Mouse (Mus musculus): ENCODE results near the gene Hexb. TPM values are rescaled to one million over a fixed set of nuclear protein-coding genes. Genes with fewer than 3 reads are reported as not detected.

Gene Hexb
- polyA plus RNA-seq, 1 experiment from 2014 or later = 32.8 TPM

DNA sequence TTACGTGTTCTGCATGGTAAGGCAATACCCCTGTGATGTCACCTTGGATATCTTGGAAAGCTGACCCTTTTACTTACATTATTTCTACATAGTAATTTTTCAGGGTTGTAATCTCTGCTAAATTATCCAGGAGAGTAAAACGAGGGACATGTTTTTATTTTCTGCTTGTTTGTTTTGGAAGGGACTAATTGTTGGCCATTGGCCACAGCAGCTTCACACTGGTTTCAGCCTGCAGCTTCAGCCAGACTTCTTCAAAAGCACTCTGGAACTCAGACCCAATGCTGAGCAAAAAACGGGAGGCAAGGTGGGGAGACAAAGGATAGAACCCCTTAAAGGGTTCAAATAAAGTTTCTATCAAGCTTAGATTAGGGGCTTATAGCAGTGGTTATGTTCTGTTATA lies 31.9 kb upstream of the Hexb start:
- no peak for ATAC-seq
- H3K36me3 ChIP-seq (ENCODE audit: control insufficient read depth, insufficient read depth) = no peaks in the 10 kb centered on the region
- no peaks in the 10 kb centered on the region for H3K9me3 ChIP-seq (ENCODE audit: control insufficient read depth, low read length)
- H3K27me3 ChIP-seq (replicated peaks; ENCODE audit: control insufficient read depth, insufficient read depth, low read length) = no peaks in the 10 kb centered on the region
- whole genome bisulfite sequencing = 66% methylated on average over 3 of the region's 3 CpGs
- peaks cover 4% of the 10 kb centered on the region; the same call in 1 of the 2 replicates for H3K4me1 ChIP-seq (replicated peaks; ENCODE audit: control insufficient read depth, insufficient read depth, low read length)
- H3K27ac ChIP-seq (ENCODE audit: low read length) = no peak overlapping the region
- H3K4me2 ChIP-seq (ENCODE audit: low read length) = no peak overlapping the region
- no peak overlapping the region for H3K4me3 ChIP-seq (replicated peaks; ENCODE audit: low read length)
- H3K9ac ChIP-seq (replicated peaks; ENCODE audit: low read depth, low read length) = no peak overlapping the region

DNA sequence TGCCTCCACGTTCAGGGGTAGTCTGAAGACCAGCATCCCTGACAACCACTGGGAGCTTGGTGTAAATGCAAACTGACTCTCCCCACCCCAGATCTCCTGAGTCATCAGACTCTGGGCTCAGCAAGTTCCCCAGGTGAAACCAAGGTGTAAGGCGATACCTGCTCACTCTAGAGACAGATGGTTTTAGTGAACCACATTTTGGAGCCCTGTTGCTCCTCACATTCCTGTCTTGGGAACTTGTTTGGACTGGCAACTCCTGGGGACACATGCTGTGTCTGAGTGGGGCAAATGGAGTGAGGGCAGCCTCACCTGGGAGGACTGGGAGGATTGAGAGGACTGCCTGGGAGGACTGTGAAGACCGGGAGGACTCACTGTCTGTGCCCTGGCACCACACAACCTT lies 29.6 kb upstream of the Hexb start:
- no peak for ATAC-seq
- H3K4me3 ChIP-seq (replicated peaks; ENCODE audit: low read length) = no peak overlapping the region
- H3K4me2 ChIP-seq (ENCODE audit: low read length) = no peak overlapping the region
- H3K27ac ChIP-seq (ENCODE audit: low read length) = no peak overlapping the region
- no peaks in the 10 kb centered on the region for H3K27me3 ChIP-seq (replicated peaks; ENCODE audit: control insufficient read depth, insufficient read depth, low read length)
- no peaks in the 10 kb centered on the region for H3K36me3 ChIP-seq (ENCODE audit: control insufficient read depth, insufficient read depth)
- no peaks in the 10 kb centered on the region for H3K9me3 ChIP-seq (ENCODE audit: control insufficient read depth, low read length)
- WGBS = 95% methylated on average over 3 of the region's 3 CpGs
- no peaks in the 10 kb centered on the region for H3K4me1 ChIP-seq (replicated peaks; ENCODE audit: control insufficient read depth, insufficient read depth, low read length)
- H3K9ac ChIP-seq (replicated peaks; ENCODE audit: low read depth, low read length) = no peak overlapping the region

DNA sequence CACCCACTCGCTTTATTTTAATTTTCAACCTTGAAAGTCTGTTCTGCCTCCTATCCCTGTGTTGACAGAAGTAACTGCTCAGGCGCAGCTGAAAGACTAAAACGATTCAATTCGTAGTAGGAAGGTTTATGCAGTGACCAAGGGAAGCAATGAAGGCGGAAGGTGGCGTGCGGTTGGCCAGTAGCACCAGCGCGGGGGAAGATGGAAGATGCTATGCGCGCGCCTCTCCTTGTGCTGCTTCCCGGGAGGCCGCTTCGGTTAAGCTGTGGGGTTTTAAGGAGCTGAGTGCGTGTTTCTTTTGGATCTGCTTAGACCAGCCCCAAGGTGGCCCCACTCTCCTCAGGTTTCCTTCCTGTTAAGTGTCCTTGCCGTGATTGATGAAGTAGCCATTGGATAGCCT lies 27.0 kb upstream of the Hexb start:
- Histone ChIP-seq H3K27me3 (replicated peaks; ENCODE audit: control insufficient read depth, insufficient read depth, low read length) (no peaks in the 10 kb centered on the region), H3K4me3 (replicated peaks; ENCODE audit: low read length) (no peak overlapping the region), H3K4me1 (replicated peaks; ENCODE audit: control insufficient read depth, insufficient read depth, low read length) (no peaks in the 10 kb centered on the region), H3K27ac (ENCODE audit: low read length) (no peak overlapping the region), H3K9me3 (ENCODE audit: control insufficient read depth, low read length) (no peaks in the 10 kb centered on the region), H3K36me3 (ENCODE audit: control insufficient read depth, insufficient read depth) (no peaks in the 10 kb centered on the region), H3K4me2 (ENCODE audit: low read length) (no peak overlapping the region), H3K9ac (replicated peaks; ENCODE audit: low read depth, low read length) (no peak overlapping the region)
- ATAC-seq = no peak
- 83% methylated on average over 17 of the region's 17 CpGs for WGBS

DNA sequence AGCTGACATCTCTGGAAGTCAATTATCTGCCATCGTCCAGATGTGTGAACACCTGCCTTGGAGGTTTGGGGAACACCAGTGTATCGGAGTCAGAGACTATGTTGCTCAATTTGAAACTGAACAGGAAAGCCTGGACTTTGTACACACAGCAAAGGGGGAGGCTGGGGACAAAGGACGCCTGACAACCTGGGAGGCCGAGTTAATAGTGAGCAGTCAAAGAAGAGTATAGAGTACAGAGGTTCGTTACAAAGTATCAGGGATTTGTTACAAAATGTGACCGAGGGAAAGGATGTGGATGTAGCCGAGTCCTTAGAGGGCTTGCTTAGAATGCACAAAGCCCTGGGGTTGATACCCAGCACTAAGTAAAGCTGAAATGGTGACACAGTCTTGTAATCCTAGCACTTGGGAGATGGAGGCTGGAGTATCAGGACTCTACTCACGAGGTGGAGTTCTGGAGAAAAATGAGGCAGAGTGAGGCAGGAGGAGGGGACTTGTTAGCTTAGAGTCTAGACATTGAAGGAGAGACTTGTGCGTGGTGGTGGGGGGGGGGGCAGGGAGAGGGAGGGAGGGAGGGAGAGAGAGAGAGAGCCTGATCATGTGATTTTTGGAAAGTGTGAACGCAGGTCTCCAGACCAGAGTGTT lies 26.3 kb upstream of the Hexb start:
- H3K27me3 ChIP-seq (replicated peaks; ENCODE audit: control insufficient read depth, insufficient read depth, low read length) = no peaks in the 10 kb centered on the region
- ATAC-seq = no peak
- no peaks in the 10 kb centered on the region for H3K36me3 ChIP-seq (ENCODE audit: control insufficient read depth, insufficient read depth)
- 57% methylated on average over 10 of the region's 10 CpGs for WGBS
- H3K4me2 ChIP-seq (ENCODE audit: low read length) = no peak overlapping the region
- no peak overlapping the region for H3K9ac ChIP-seq (replicated peaks; ENCODE audit: low read depth, low read length)
- H3K9me3 ChIP-seq (ENCODE audit: control insufficient read depth, low read length) = no peaks in the 10 kb centered on the region
- H3K4me3 ChIP-seq (replicated peaks; ENCODE audit: low read length) = no peak overlapping the region
- H3K27ac ChIP-seq (ENCODE audit: low read length) = no peak overlapping the region
- no peaks in the 10 kb centered on the region for H3K4me1 ChIP-seq (replicated peaks; ENCODE audit: control insufficient read depth, insufficient read depth, low read length)

DNA sequence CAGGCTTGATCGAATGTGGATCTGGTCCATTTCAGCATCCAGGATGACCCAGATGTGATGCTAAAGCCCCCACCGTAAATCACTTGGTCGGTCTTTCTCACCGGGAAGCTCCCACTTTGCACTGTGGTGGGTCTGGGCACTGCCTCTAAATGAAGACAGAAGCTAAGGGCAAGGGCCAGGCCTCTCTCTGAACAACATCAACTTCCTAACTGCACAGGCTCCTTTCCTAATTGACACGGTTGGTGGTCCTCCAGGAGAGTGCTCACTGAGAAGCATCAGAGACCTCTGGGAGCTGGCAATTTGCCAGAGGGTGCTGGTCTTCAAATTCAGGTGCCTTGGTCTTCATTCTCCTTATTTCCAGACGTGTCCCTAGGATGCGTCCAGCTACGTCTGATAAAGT lies 25.7 kb upstream of the Hexb start:
- no peak for ATAC-seq
- Histone ChIP-seq H3K36me3 (ENCODE audit: control insufficient read depth, insufficient read depth) (no peaks in the 10 kb centered on the region), H3K4me2 (ENCODE audit: low read length) (no peak overlapping the region), H3K9ac (replicated peaks; ENCODE audit: low read depth, low read length) (no peak overlapping the region), H3K4me3 (replicated peaks; ENCODE audit: low read length) (no peak overlapping the region), H3K27me3 (replicated peaks; ENCODE audit: control insufficient read depth, insufficient read depth, low read length) (no peaks in the 10 kb centered on the region), H3K4me1 (replicated peaks; ENCODE audit: control insufficient read depth, insufficient read depth, low read length) (no peaks in the 10 kb centered on the region), H3K9me3 (ENCODE audit: control insufficient read depth, low read length) (no peaks in the 10 kb centered on the region), H3K27ac (ENCODE audit: low read length) (no peak overlapping the region)
- WGBS = 84% methylated on average over 8 of the region's 8 CpGs

DNA sequence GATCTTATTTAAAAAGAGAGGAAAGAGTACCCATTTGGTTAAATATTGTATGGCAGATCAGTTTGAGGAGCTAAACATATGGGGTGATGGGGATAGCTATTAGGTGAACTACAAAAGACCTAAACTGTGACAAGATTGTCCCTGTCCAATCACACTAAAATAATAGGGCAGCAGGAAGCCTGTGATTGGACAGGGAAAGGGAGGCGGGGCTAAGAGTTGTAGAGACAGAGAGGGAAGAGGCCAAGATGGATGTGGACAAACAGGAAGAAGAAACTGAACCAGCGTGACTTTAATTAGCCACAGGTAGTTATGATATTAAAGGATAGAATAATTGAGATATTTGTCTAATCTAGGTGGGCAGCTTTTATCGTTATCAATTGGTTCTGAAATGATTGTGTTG lies 21.9 kb upstream of the Hexb start:
- H3K4me2 ChIP-seq (ENCODE audit: low read length) = no peak overlapping the region
- no peak overlapping the region for H3K27ac ChIP-seq (ENCODE audit: low read length)
- H3K4me3 ChIP-seq (replicated peaks; ENCODE audit: low read length) = no peak overlapping the region
- no peak for ATAC-seq
- no peaks in the 10 kb centered on the region for H3K4me1 ChIP-seq (replicated peaks; ENCODE audit: control insufficient read depth, insufficient read depth, low read length)
- H3K36me3 ChIP-seq (ENCODE audit: control insufficient read depth, insufficient read depth) = no peaks in the 10 kb centered on the region
- H3K9me3 ChIP-seq (ENCODE audit: control insufficient read depth, low read length) = no peaks in the 10 kb centered on the region
- no peak overlapping the region for H3K9ac ChIP-seq (replicated peaks; ENCODE audit: low read depth, low read length)
- H3K27me3 ChIP-seq (replicated peaks; ENCODE audit: control insufficient read depth, insufficient read depth, low read length) = no peaks in the 10 kb centered on the region
- 95% methylated on average over 3 of the region's 3 CpGs for WGBS

DNA sequence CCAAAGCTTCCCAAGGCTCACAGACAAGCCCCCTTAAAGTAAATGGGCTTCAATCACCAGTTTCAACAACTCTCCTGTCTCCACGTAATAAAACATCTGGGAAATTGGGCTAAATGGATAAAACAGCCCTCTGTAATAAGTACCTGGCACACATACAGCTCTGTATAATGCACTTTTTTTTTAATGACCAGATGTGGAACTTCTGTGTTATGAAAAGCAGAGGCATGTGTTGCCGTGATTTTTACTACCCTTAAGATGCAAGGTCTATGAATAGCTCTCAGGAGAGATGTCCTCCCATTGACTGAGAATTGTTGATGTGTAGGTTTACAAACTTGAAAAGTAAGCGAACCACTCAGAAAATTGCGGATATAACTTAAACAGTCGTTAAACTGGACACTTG lies 18.0 kb upstream of the Hexb start:
- no peak overlapping the region for H3K4me2 ChIP-seq (ENCODE audit: low read length)
- no peak for ATAC-seq
- 76% methylated on average over 5 of the region's 5 CpGs for WGBS

DNA sequence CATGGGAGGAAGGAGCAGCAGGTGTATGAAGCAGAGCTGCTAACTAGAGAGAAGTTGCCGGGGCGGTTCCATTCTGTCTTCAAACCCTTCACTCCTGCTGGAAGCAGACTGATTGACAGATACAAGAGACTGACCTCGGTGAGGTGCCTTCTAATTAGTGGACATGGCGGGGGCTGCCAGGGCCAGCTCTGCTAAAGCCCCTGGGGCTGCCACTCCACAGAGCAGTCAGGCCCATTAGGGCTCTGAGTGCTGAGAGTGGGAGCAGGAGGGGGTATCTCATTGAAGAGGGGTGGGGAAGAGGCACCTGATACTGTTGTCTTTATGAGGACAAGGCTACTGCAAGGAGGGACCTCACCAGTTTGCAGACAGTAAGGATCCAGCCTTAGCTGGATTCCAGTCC lies 17.4 kb upstream of the Hexb start:
- Histone ChIP-seq H3K36me3 (ENCODE audit: control insufficient read depth, insufficient read depth) (no peaks in the 10 kb centered on the region), H3K27ac (ENCODE audit: low read length) (no peak overlapping the region), H3K4me3 (replicated peaks; ENCODE audit: low read length) (no peak overlapping the region), H3K27me3 (replicated peaks; ENCODE audit: control insufficient read depth, insufficient read depth, low read length) (no peaks in the 10 kb centered on the region), H3K4me2 (ENCODE audit: low read length) (no peak overlapping the region), H3K9me3 (ENCODE audit: control insufficient read depth, low read length) (peaks cover under 1% of the 10 kb centered on the region; the same call in 1 of the 2 replicates), H3K4me1 (replicated peaks; ENCODE audit: control insufficient read depth, insufficient read depth, low read length) (no peaks in the 10 kb centered on the region; the same call in 1 of the 2 replicates), H3K9ac (replicated peaks; ENCODE audit: low read depth, low read length) (no peak overlapping the region)
- ATAC-seq = 0 out of 2 replicates have a peak, but pooled peaks have one; percentile 31
- WGBS = 11% methylated on average over 4 of the region's 4 CpGs

More for the DNA sequence above, 18.0 kb upstream of the Hexb start:
- Histone ChIP-seq H3K27me3 (replicated peaks; ENCODE audit: control insufficient read depth, insufficient read depth, low read length) (no peaks in the 10 kb centered on the region), H3K4me3 (replicated peaks; ENCODE audit: low read length) (no peak overlapping the region), H3K9me3 (ENCODE audit: control insufficient read depth, low read length) (no peaks in the 10 kb centered on the region), H3K4me1 (replicated peaks; ENCODE audit: control insufficient read depth, insufficient read depth, low read length) (no peaks in the 10 kb centered on the region; the same call in 1 of the 2 replicates), H3K36me3 (ENCODE audit: control insufficient read depth, insufficient read depth) (no peaks in the 10 kb centered on the region), H3K9ac (replicated peaks; ENCODE audit: low read depth, low read length) (no peak overlapping the region), H3K27ac (ENCODE audit: low read length) (no peak overlapping the region)

DNA sequence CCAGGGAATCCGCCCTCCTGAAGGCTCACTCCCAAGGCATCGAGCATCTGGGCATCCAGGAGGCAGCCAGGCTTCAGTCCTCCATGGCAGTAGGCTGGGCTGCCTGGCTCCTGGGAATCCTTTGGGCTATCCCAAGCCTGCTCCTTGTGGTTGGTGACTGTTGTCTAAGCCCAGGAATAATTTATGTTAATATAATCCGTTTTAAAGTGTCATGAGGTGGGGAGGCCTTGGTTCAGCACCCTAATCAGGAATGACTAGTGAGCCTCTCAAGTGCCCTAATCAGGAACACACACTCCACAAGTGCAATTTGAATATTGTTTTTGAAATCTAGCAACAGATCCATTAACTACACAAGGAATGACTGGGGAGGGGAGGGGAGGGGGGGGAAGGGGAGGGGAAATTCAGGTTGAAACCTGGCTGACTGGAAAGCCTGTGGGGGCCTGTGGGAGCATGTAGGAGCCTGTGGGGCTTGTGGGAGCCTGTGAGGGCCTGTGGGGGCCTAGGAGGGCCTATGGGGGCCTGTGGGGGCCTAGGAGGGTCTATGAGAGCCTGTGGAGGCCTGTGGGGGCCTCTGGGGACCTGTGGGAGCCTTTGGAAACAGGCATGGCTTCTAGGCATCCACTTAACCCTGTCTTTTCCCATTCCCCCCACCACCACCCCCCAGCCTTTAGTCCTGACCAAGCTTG lies 16.6 kb upstream of the Hexb start:
- Histone ChIP-seq H3K27me3 (replicated peaks; ENCODE audit: control insufficient read depth, insufficient read depth, low read length) (no peaks in the 10 kb centered on the region), H3K9me3 (ENCODE audit: control insufficient read depth, low read length) (peaks cover 3% of the 10 kb centered on the region; the same call in 1 of the 2 replicates), H3K4me3 (replicated peaks; ENCODE audit: low read length) (no peak overlapping the region), H3K36me3 (ENCODE audit: control insufficient read depth, insufficient read depth) (no peaks in the 10 kb centered on the region), H3K27ac (ENCODE audit: low read length) (no peak overlapping the region), H3K9ac (replicated peaks; ENCODE audit: low read depth, low read length) (no peak overlapping the region), H3K4me2 (ENCODE audit: low read length) (no peak overlapping the region), H3K4me1 (replicated peaks; ENCODE audit: control insufficient read depth, insufficient read depth, low read length) (no peaks in the 10 kb centered on the region; the same call in 1 of the 2 replicates)
- WGBS = 55% methylated on average over 3 of the region's 3 CpGs
- peak; percentile 49 for ATAC-seq
